Comparison of ENCODE assay signal across 11 mouse cellular contexts in genomic region chr3:138802722-138803443, GRCm38 (mm10).
DNase-seq lines count a peak whose midpoint lies in the region; ATAC-seq and TF ChIP-seq lines count a peak whose summit lies in the region.
"Had no signal": no experiment of that assay in that cellular context is flagged by ENCODE, and none has a peak within 500 bp of the region (broad histone marks: within the 10 kb centered on the region; RNA-seq: fewer than 3 reads in every experiment).

No protein-coding gene starts in this region.

- intact Hi-C loops in left cerebral cortex, adult 2 months (cut with DNase I), result loop anchor here (2.0 kb wide), 2 partner anchors 58 to 60 kb away; partner anchors contain the start of gene Tspan5
- intact Hi-C loops in left cerebral cortex, postnatal 10 days (cut with DNase I), result loop anchor here (5.0 kb wide), 1 partner anchor 61 kb away; the partner anchor contains the start of gene Tspan5

- H3K36me3 ChIP-seq in forebrain, postnatal 0 days (ENCODE audit: insufficient read depth), result no peaks in the 10 kb centered on the region
- no peaks in the 10 kb centered on the region for H3K36me3 ChIP-seq in neural tube, embryonic 14.5 days (ENCODE audit: control insufficient read depth, insufficient read depth, low read length)

- H3K4me1 ChIP-seq in forebrain, postnatal 0 days (ENCODE audit: insufficient read depth), result peaks cover 45% of the 10 kb centered on the region
- H3K4me1 ChIP-seq in neural tube, embryonic 14.5 days (ENCODE audit: control insufficient read depth, insufficient read depth, low read length), result peaks cover 46% of the 10 kb centered on the region

- peak; percentile 14 for ATAC-seq in forebrain, postnatal 0 days
- ATAC-seq in neural tube, embryonic 14.5 days (ENCODE audit: low read depth), result no peak

- WGBS in forebrain, postnatal 0 days, result 35% methylated on average over 21 of the region's 21 CpGs
- WGBS in neural tube, embryonic 14.5 days, result 72% methylated on average over 21 of the region's 21 CpGs

- no peak for TF ChIP-seq CTCF in left cerebral cortex, adult 2 months (IDR thresholded peaks at IDR 0.05)
- no peak for TF ChIP-seq CTCF in forebrain, postnatal 0 days (IDR thresholded peaks at IDR 0.05; ENCODE audit: low read depth)

- peak overlapping the region; percentile 8; the same call in 1 of the 2 replicates for H3K4me2 ChIP-seq in forebrain, postnatal 0 days (ENCODE audit: low read depth)
- no peak overlapping the region for H3K4me2 ChIP-seq in neural tube, embryonic 14.5 days (ENCODE audit: low read depth, low read length)
- H3K4me2 ChIP-seq: heart, embryonic 11.5 days had no signal

- H3K27me3 ChIP-seq in forebrain, postnatal 0 days (ENCODE audit: insufficient read depth, low read length), result no peaks in the 10 kb centered on the region
- H3K27me3 ChIP-seq in neural tube, embryonic 14.5 days (ENCODE audit: control insufficient read depth, insufficient read depth, low read length), result no peaks in the 10 kb centered on the region

- no peak overlapping the region for H3K4me3 ChIP-seq in left cerebral cortex, adult 2 months
- H3K4me3 ChIP-seq in forebrain, postnatal 0 days (ENCODE audit: low read depth, low read length), result no peak overlapping the region
- H3K4me3 ChIP-seq in neural tube, embryonic 14.5 days (ENCODE audit: low read depth, low read length), result no peak overlapping the region

- peak overlapping the region; percentile 87 for H3K27ac ChIP-seq in left cerebral cortex, adult 2 months
- H3K27ac ChIP-seq in forebrain, postnatal 0 days (ENCODE audit: low read depth, low read length), result peak overlapping the region; percentile 79
- peak overlapping the region; percentile 34; the same call in 1 of the 2 replicates for H3K27ac ChIP-seq in neural tube, embryonic 14.5 days (ENCODE audit: low read depth, low read length)

- peak in 1 of 2 experiments; percentile 51 for DNase-seq in left cerebral cortex, adult 2 months (ENCODE audit: extremely low spot score in 1 of 2, low spot score in 2 of 2)
- no peak for DNase-seq in left cerebral cortex, postnatal 10 days (ENCODE audit: extremely low spot score in 1 of 2, low spot score in 2 of 2)
- DNase-seq in cerebellum, postnatal 25 days, result peak; percentile 70 to 74
- DNase-seq in forebrain, postnatal 0 days, result peak; percentile 65
- DNase-seq in urinary bladder, postnatal 10 days (ENCODE audit: low spot score), result no peak
- no peak for DNase-seq in natural killer cell, adult 2 months (ENCODE audit: low spot score in 2 of 2)
- DNase-seq: kidney, postnatal 14 days; lung, adult 18-20 months; thymus, postnatal 25 days had no signal

- H3K9me3 ChIP-seq in forebrain, postnatal 0 days (ENCODE audit: low read length), result no peaks in the 10 kb centered on the region
- no peaks in the 10 kb centered on the region for H3K9me3 ChIP-seq in neural tube, embryonic 14.5 days (ENCODE audit: control insufficient read depth, low read length)

- H3K9ac ChIP-seq in forebrain, postnatal 0 days, result peak overlapping the region; percentile 31; the same call in 1 of the 2 replicates
- 0 out of 2 replicates have a peak overlapping the region, but pooled peaks have one; percentile 7 for H3K9ac ChIP-seq in neural tube, embryonic 14.5 days (replicated peaks; ENCODE audit: low read depth, low read length)

Comparison
In these comparisons a context has a peak if more than half of its experiments do, and no peak if none do; other contexts are left out.
1. DNase-seq: peak in cerebellum, postnatal 25 days (2 of 2) and forebrain, postnatal 0 days (single experiment); none in left cerebral cortex, postnatal 10 days (0 of 2), urinary bladder, postnatal 10 days (single experiment) and natural killer cell, adult 2 months (0 of 2).
2. H3K27ac ChIP-seq: peak in every context shown above with its lines; median percentile 87 in left cerebral cortex, adult 2 months; 79 in forebrain, postnatal 0 days; 34 in neural tube, embryonic 14.5 days.